Mouse (Mus musculus) heart, embryonic 15.5 days (tissue): ENCODE measurements at regions not wholly inside any gene's neighbourhood (a gene's known extent, or its start where the extent isn't known, plus 50 kb on each side); places are given as distances from the start of the nearest gene placed in this dataset.

Experiments used
- ATAC-seq: fragments of 200-750 bp; cut with Nextera tagmentation; replicated peaks from 2 replicates; pipeline ENCODE4 v1.8.0; 2017; ENCODE audit warnings: low read depth, moderate TSS enrichment; ENCODE audit not compliant: insufficient number of reproducible peaks, insufficient read depth, low FRiP score
- H3K27ac ChIP-seq: fragments of 300-500 bp; sonication (generic); 2 replicates; pipeline ENCODE4 v1.5.1; 2015; ENCODE audit warnings: mild to moderate bottlenecking, inconsistent platforms
- H3K27me3 ChIP-seq: fragments of 300-500 bp; sonication (generic); 2 replicates; pipeline ENCODE4 v1.6.1; 2015; ENCODE audit warnings: inconsistent platforms
- H3K36me3 ChIP-seq: fragments of 300-500 bp; sonication (generic); 2 replicates; pipeline ENCODE4 v1.6.1; 2015; ENCODE audit warnings: mild to moderate bottlenecking, inconsistent platforms
- H3K4me1 ChIP-seq: fragments of 300-500 bp; sonication (generic); replicated peaks from 2 replicates; pipeline ENCODE4 v1.6.1; 2015; ENCODE audit warnings: inconsistent platforms
- H3K4me2 ChIP-seq: fragments of 300-500 bp; sonication (generic); 2 replicates; pipeline ENCODE4 v1.6.1; 2015; ENCODE audit warnings: inconsistent platforms, mild to moderate bottlenecking, moderate library complexity
- H3K4me3 ChIP-seq: fragments of 300-500 bp; sonication (generic); 2 replicates; pipeline ENCODE4 v1.5.1; 2015; ENCODE audit warnings: mild to moderate bottlenecking, inconsistent platforms
- H3K9ac ChIP-seq: fragments of 300-500 bp; sonication (generic); 2 replicates; pipeline ENCODE4 v1.6.1; 2015; ENCODE audit warnings: mild to moderate bottlenecking, inconsistent platforms
- H3K9me3 ChIP-seq: fragments of 300-500 bp; sonication (generic); replicated peaks from 2 replicates; pipeline ENCODE4 v1.6.1; 2016; ENCODE audit warnings: inconsistent platforms
- WGBS: fragments of 180-500 bp; shearing (Covaris S2); methylation state at CpG from one replicate; pipeline ENCODE4 v1.1.7; 2015; ENCODE audit warnings: mixed read lengths; 5-methylcytosine and 5-hydroxymethylcytosine counted together

- Histone ChIP-seq H3K4me2 (no peak overlapping the region), H3K9me3 (no peaks in the 10 kb centered on the region), H3K27ac (no peak overlapping the region), H3K4me1 (no peaks in the 10 kb centered on the region), H3K27me3 (no peaks in the 10 kb centered on the region), H3K36me3 (no peaks in the 10 kb centered on the region), H3K4me3 (no peak overlapping the region), H3K9ac (no peak overlapping the region)
- ATAC-seq, result no peak
Measured at GRCm38 (mm10) chr12:7537389-7537788, 440.1 kb upstream of the Apob start.

GRCm38 (mm10) chr12:7543281-7543981, 434.0 kb upstream of the Apob start:
- Histone ChIP-seq H3K9ac (no peak overlapping the region), H3K4me2 (no peak overlapping the region), H3K27ac (no peak overlapping the region), H3K9me3 (no peaks in the 10 kb centered on the region), H3K4me3 (no peak overlapping the region), H3K4me1 (no peaks in the 10 kb centered on the region), H3K27me3 (no peaks in the 10 kb centered on the region), H3K36me3 (no peaks in the 10 kb centered on the region)
- WGBS, result 47% methylated on average over 8 of the region's 8 CpGs
- ATAC-seq, result no peak

GRCm38 (mm10) chr12:7548759-7549158, 428.7 kb upstream of the Apob start:
- Histone ChIP-seq H3K9ac (no peak overlapping the region), H3K27me3 (no peaks in the 10 kb centered on the region), H3K4me1 (0 out of 2 replicates have a peak, but pooled peaks cover 2% of the 10 kb centered on the region), H3K4me2 (no peak overlapping the region), H3K36me3 (no peaks in the 10 kb centered on the region), H3K9me3 (no peaks in the 10 kb centered on the region), H3K27ac (no peak overlapping the region), H3K4me3 (no peak overlapping the region)
- WGBS, result 61% methylated on average over 1 of the region's 1 CpGs
- ATAC-seq, result no peak

GRCm38 (mm10) chr12:7560245-7560644, 417.2 kb upstream of the Apob start:
- no peak overlapping the region for H3K4me3 ChIP-seq
- H3K36me3 ChIP-seq, result no peaks in the 10 kb centered on the region
- no peaks in the 10 kb centered on the region for H3K4me1 ChIP-seq
- no peak overlapping the region for H3K9ac ChIP-seq
- H3K27me3 ChIP-seq, result no peaks in the 10 kb centered on the region
- no peaks in the 10 kb centered on the region for H3K9me3 ChIP-seq
- H3K4me2 ChIP-seq, result no peak overlapping the region
- ATAC-seq, result no peak
- no peak overlapping the region for H3K27ac ChIP-seq
- 73% methylated on average over 1 of the region's 1 CpGs for WGBS

GRCm38 (mm10) chr12:7576081-7576480, 401.4 kb upstream of the Apob start:
- no peaks in the 10 kb centered on the region for H3K27me3 ChIP-seq
- no peak overlapping the region for H3K4me2 ChIP-seq
- 76% methylated on average over 2 of the region's 2 CpGs for WGBS
- no peaks in the 10 kb centered on the region for H3K9me3 ChIP-seq
- H3K4me1 ChIP-seq, result no peaks in the 10 kb centered on the region
- no peak overlapping the region for H3K9ac ChIP-seq
- H3K27ac ChIP-seq, result no peak overlapping the region
- ATAC-seq, result no peak
- no peak overlapping the region for H3K4me3 ChIP-seq
- H3K36me3 ChIP-seq, result no peaks in the 10 kb centered on the region

- Histone ChIP-seq H3K27me3 (no peaks in the 10 kb centered on the region), H3K4me2 (no peak overlapping the region), H3K4me3 (no peak overlapping the region), H3K4me1 (no peaks in the 10 kb centered on the region), H3K9me3 (no peaks in the 10 kb centered on the region), H3K27ac (no peak overlapping the region), H3K36me3 (no peaks in the 10 kb centered on the region), H3K9ac (no peak overlapping the region)
- ATAC-seq, result no peak
Measured at GRCm38 (mm10) chr12:7587501-7587900, 389.9 kb upstream of the Apob start.

- no peak overlapping the region for H3K27ac ChIP-seq
- H3K9me3 ChIP-seq, result no peaks in the 10 kb centered on the region
- no peak for ATAC-seq
- H3K4me2 ChIP-seq, result no peak overlapping the region
- H3K36me3 ChIP-seq, result no peaks in the 10 kb centered on the region
- 72% methylated on average over 3 of the region's 3 CpGs for WGBS
- no peak overlapping the region for H3K4me3 ChIP-seq
- no peaks in the 10 kb centered on the region for H3K27me3 ChIP-seq
- H3K4me1 ChIP-seq, result no peaks in the 10 kb centered on the region
- no peak overlapping the region for H3K9ac ChIP-seq
Measured at GRCm38 (mm10) chr12:7611272-7612092, 366.0 kb upstream of the Apob start.

- ATAC-seq, result no peak
- no peak overlapping the region for H3K27ac ChIP-seq
- no peak overlapping the region for H3K4me2 ChIP-seq
- H3K27me3 ChIP-seq, result no peaks in the 10 kb centered on the region
- H3K4me3 ChIP-seq, result no peak overlapping the region
- no peaks in the 10 kb centered on the region for H3K36me3 ChIP-seq
- H3K4me1 ChIP-seq, result no peaks in the 10 kb centered on the region
- WGBS, result 33% methylated on average over 4 of the region's 4 CpGs
- no peak overlapping the region for H3K9ac ChIP-seq
- no peaks in the 10 kb centered on the region for H3K9me3 ChIP-seq
Measured at GRCm38 (mm10) chr12:7636417-7637175, 340.9 kb upstream of the Apob start.

- ATAC-seq, result no peak
- H3K4me2 ChIP-seq, result no peak overlapping the region
- 63% methylated on average over 4 of the region's 4 CpGs for WGBS
- H3K4me3 ChIP-seq, result no peak overlapping the region
- H3K27me3 ChIP-seq, result no peaks in the 10 kb centered on the region
- no peaks in the 10 kb centered on the region for H3K4me1 ChIP-seq
- H3K9ac ChIP-seq, result no peak overlapping the region
- no peak overlapping the region for H3K27ac ChIP-seq
- no peaks in the 10 kb centered on the region for H3K9me3 ChIP-seq
- no peaks in the 10 kb centered on the region for H3K36me3 ChIP-seq
Measured at GRCm38 (mm10) chr12:7637629-7638028, 339.8 kb upstream of the Apob start.

- Histone ChIP-seq H3K4me2 (no peak overlapping the region), H3K27ac (no peak overlapping the region), H3K9ac (no peak overlapping the region), H3K36me3 (no peaks in the 10 kb centered on the region), H3K9me3 (no peaks in the 10 kb centered on the region), H3K27me3 (no peaks in the 10 kb centered on the region), H3K4me1 (no peaks in the 10 kb centered on the region), H3K4me3 (no peak overlapping the region)
- WGBS, result 82% methylated on average over 3 of the region's 3 CpGs
- ATAC-seq, result no peak
Measured at GRCm38 (mm10) chr12:7650851-7651250, 326.6 kb upstream of the Apob start.

- Histone ChIP-seq H3K9me3 (no peaks in the 10 kb centered on the region), H3K27me3 (no peaks in the 10 kb centered on the region), H3K36me3 (no peaks in the 10 kb centered on the region), H3K9ac (no peak overlapping the region), H3K4me3 (no peak overlapping the region), H3K27ac (no peak overlapping the region), H3K4me2 (no peak overlapping the region), H3K4me1 (no peaks in the 10 kb centered on the region)
- 37% methylated on average over 3 of the region's 3 CpGs for WGBS
- no peak for ATAC-seq
Measured at GRCm38 (mm10) chr12:7662027-7662426, 315.4 kb upstream of the Apob start.
